Mouse (Mus musculus) liver, embryonic 11.5 days (tissue): ENCODE measurements around the gene Pp2d1. TPM values are rescaled to one million over a fixed set of nuclear protein-coding genes. Genes with fewer than 3 reads are reported as not detected.
A peak's percentile ranks its signal among the peaks of the same experiment; 100 is the strongest.

Experiments used
- ATAC-seq: fragments of 200-750 bp; cut with Nextera tagmentation; replicated peaks from 2 replicates; pipeline ENCODE4 v1.8.0; 2017; ENCODE audit warnings: moderate number of reproducible peaks, mild to moderate bottlenecking, moderate TSS enrichment, moderate library complexity; ENCODE audit not compliant: low FRiP score
- DNase-seq: peaks from one replicate; pipeline ENCODE4 v3.0.0-alpha.2; 2017; ENCODE audit warnings: low spot score
- H3K27ac ChIP-seq: fragments of 300-500 bp; sonication (generic); 2 replicates; pipeline ENCODE4 v1.5.1; 2014; ENCODE audit warnings: mild to moderate bottlenecking, low read depth, low read length, control low read depth
- H3K27me3 ChIP-seq: fragments of 300-500 bp; sonication (generic); replicated peaks from 2 replicates; pipeline ENCODE4 v1.6.1; 2014; ENCODE audit warnings: low read length, mixed read lengths; ENCODE audit not compliant: control insufficient read depth, insufficient read depth
- H3K36me3 ChIP-seq: fragments of 300-500 bp; sonication (generic); 2 replicates; pipeline ENCODE4 v1.6.1; 2014; ENCODE audit warnings: mild to moderate bottlenecking, low read length, moderate library complexity, mixed read lengths; ENCODE audit not compliant: control insufficient read depth, insufficient read depth
- H3K4me1 ChIP-seq: fragments of 300-500 bp; sonication (generic); replicated peaks from 2 replicates; pipeline ENCODE4 v1.6.1; 2014; ENCODE audit warnings: low read length, mixed read lengths; ENCODE audit not compliant: control insufficient read depth, insufficient read depth
- H3K4me2 ChIP-seq: fragments of 300-500 bp; sonication (generic); 2 replicates; pipeline ENCODE4 v1.6.1; 2014; ENCODE audit warnings: mild to moderate bottlenecking, control low read depth, moderate library complexity
- H3K4me3 ChIP-seq: fragments of 300-500 bp; sonication (generic); 2 replicates; pipeline ENCODE4 v1.5.1; 2014; ENCODE audit warnings: low read depth, low read length, control low read depth
- H3K9ac ChIP-seq: fragments of 300-500 bp; sonication (generic); 2 replicates; pipeline ENCODE4 v1.6.1; 2014; ENCODE audit warnings: low read depth, low read length, control low read depth
- H3K9me3 ChIP-seq: fragments of 300-500 bp; sonication (generic); 2 replicates; pipeline ENCODE4 v1.6.1; 2016; ENCODE audit warnings: low read length, inconsistent platforms, mixed read lengths; ENCODE audit not compliant: control insufficient read depth
- WGBS: fragments of 180-500 bp; shearing (Covaris S2); extraction: QIAGEN DNeasy Blood & Tissue Kit; methylation state at CpG from one replicate; pipeline ENCODE4 v1.1.7; 2014; 5-methylcytosine and 5-hydroxymethylcytosine counted together
- polyA plus RNA-seq: library from polyadenylated mRNA; unstranded; fragments of >200 nt; fragmentation: Nextera tagmentation; extraction: Ambion mirVana; gene quantifications from 2 replicates; pipeline ENCODE4 v1.2.1, GENCODE M21; 2014

The Pp2d1 gene
- polyA plus RNA-seq, 1 experiment from 2014 or later: 0.38 TPM

DNA sequence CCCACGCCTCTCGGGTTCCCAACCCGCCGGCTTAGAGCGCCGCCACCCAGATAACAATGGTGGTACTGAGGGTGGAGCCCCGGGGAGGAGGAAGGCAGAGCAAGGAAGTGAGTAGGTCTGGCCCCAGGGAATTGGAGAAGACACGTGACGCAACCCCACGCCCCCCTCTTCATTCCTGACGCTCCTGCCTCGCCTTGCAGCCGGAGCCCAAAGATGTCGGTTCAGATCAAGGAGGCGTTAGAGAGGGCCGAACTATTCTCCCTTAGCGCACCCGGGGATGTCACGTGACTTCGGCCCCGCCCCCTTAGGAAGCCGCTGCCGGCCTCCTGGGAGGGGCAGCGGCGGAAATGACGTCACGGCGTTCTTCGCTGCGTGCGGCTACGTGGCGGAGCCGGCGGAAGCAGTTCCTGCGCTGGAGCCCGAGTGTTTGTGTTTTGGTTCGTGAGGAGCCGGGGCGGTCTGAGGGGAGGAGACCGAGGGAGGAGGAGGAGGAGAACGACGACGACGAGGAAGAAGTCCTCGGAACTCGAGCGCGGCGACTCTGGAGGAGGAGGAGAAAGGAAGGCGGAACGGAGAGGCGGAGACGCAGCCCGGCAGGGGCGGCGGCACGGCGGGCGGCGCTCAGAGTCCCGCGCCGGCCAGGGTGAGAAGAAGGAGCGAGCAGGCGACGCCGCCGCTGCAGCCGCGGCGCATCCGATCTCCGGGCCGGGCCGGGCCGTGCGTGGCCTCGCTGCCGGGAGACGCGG, 60.2 kb downstream of the Pp2d1 start, which contains the start of gene Rab5a:
TSS of gene Rab5a (plus strand) at position 377 of the 746 bp plus-strand sequence.
- DNase-seq (peak; percentile 99), ATAC-seq (peak; percentile 92)
- H3K4me1 ChIP-seq: peaks cover 14% of the 10 kb centered on the region
- peak within 1 kb of the TSS; percentile 94 for H3K9ac ChIP-seq
- H3K27ac ChIP-seq: peak within 1 kb of the TSS; percentile 99
- H3K27me3 ChIP-seq: no peaks in the 10 kb centered on the region
- under 1% methylated on average over 82 of the region's 82 CpGs for WGBS
- H3K9me3 ChIP-seq: no peaks in the 10 kb centered on the region
- no peaks in the 10 kb centered on the region for H3K36me3 ChIP-seq
- peak within 1 kb of the TSS; percentile 90 for H3K4me3 ChIP-seq
- peak within 1 kb of the TSS; percentile 82 for H3K4me2 ChIP-seq

DNA sequence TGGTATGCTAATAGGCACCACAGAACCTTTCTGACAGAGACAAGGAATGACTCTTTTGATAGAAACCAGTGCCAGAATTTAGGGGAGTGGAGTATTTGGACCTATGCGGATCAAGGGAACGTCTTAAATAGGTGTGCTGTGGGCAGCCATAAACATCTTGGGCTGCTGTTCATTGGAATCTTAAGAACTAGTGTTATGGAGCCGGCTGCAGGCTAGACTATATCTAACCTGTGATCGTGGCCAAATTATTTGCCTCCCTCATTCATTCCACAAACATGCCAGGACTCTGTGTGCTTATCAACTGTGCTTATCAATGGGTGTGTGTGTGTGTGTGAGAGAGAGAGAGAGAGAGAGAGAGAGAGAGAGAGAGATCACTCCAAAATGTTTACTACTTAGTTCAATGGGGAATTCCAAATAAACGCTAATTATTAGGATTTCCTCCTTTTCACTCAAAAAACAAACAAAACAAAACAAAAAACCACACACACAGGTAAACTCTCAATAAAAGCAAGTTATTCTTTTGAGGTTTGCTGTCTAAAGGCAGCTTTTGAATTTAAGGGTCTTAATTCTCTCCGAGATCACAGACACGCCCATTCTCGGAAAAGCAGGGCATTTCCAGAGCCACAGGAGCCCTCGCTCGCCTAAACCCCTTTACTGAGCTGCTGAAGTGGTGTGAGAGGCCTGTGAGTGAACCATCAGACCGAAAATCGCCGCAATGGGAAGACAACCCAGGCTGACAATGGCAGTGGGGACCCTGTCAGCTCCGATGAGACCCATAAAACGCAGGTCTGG, 61.0 kb downstream of the Pp2d1 start:
- DNase-seq (no peak), ATAC-seq (no peak; the same call in 1 of the 2 replicates)
- H3K4me2 ChIP-seq: peak overlapping the region; percentile 79

DNA sequence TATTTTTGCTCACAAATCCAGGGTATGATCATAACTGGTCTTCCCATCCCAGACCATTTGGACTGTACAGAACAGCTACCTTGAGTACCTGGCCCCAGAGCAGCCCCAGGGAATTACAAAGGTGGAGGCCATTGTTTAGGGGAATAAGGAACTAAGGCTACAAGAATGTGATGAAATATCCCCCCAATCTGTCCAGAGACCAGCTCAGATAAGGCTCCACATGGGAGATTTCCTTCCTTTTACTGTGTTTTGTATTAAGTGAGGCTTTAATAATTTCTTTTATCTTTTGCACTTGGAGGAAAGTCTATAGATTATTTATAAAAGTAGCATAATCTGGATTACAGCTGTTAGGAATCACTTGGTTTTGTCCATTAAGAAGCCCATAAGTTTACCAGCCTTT, 70.6 kb downstream of the Pp2d1 start:
- Histone ChIP-seq H3K36me3 (no peaks in the 10 kb centered on the region), H3K9me3 (no peaks in the 10 kb centered on the region), H3K27me3 (no peaks in the 10 kb centered on the region), H3K4me3 (no peak overlapping the region), H3K4me2 (no peak overlapping the region), H3K4me1 (no peaks in the 10 kb centered on the region), H3K9ac (no peak overlapping the region), H3K27ac (no peak overlapping the region)
- DNase-seq (no peak), ATAC-seq (no peak)

More for the DNA sequence above, 61.0 kb downstream of the Pp2d1 start:
- Histone ChIP-seq H3K27ac (peak overlapping the region; percentile 99), H3K4me3 (peak overlapping the region; percentile 90), H3K4me1 (peaks cover 14% of the 10 kb centered on the region), H3K27me3 (no peaks in the 10 kb centered on the region), H3K9ac (peak overlapping the region; percentile 82), H3K36me3 (no peaks in the 10 kb centered on the region), H3K9me3 (no peaks in the 10 kb centered on the region)
- WGBS: 7% methylated on average over 15 of the region's 15 CpGs

DNA sequence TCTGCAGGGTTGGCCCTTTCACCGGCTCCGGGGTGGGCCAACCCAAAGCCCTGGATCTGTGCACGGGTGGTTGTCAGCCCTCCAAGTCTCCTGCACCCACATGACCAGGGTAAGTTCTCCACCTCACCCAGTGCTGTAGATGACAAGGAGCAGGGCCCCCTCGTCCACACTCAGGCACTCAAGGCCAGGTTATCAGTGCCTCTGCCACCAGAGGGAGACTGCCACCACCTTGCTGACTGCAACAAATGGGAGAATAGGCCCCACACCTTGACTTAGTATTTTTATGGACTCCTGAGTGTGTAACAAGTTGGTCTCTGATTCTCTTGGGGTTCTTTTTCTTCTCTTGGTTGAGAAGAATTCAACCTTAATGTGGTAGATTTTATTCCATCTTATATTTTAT, 73.7 kb downstream of the Pp2d1 start:
- Histone ChIP-seq H3K9me3 (no peaks in the 10 kb centered on the region), H3K4me2 (no peak overlapping the region), H3K36me3 (no peaks in the 10 kb centered on the region), H3K27ac (no peak overlapping the region), H3K27me3 (no peaks in the 10 kb centered on the region), H3K4me3 (no peak overlapping the region), H3K4me1 (0 out of 2 replicates have a peak, but pooled peaks cover 2% of the 10 kb centered on the region), H3K9ac (no peak overlapping the region)
- DNase-seq (no peak), ATAC-seq (peak; percentile 34; the same call in 1 of the 2 replicates)
- WGBS: 42% methylated on average over 4 of the region's 4 CpGs

DNA sequence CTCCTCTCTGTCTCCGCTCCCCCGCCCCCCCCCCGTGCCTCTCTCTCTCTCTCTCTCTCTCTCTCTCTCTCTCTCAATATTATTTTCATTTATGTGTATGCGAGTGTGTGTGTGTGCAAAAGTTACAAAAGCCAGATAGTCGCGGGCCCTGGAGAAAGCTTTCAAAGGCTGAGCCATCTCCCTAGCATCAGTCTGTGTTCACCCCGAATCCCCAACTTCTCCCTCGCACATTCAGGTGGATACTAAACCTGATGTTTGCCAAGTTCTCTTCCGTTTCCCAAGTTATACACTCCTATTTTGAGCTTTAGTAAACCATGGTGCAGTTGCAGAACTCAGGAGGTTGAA, 75.8 kb downstream of the Pp2d1 start:
- H3K4me3 ChIP-seq: peak overlapping the region; percentile 23
- H3K9me3 ChIP-seq: no peaks in the 10 kb centered on the region
- no peaks in the 10 kb centered on the region for H3K36me3 ChIP-seq
- DNase-seq (no peak), ATAC-seq (no peak)
- H3K27ac ChIP-seq: no peak overlapping the region
- WGBS: 23% methylated on average over 7 of the region's 9 CpGs
- H3K4me1 ChIP-seq: 0 out of 2 replicates have a peak, but pooled peaks cover 2% of the 10 kb centered on the region
- H3K27me3 ChIP-seq: no peaks in the 10 kb centered on the region
- H3K9ac ChIP-seq: peak overlapping the region; percentile 40; the same call in 1 of the 2 replicates
- H3K4me2 ChIP-seq: peak overlapping the region; percentile 62

DNA sequence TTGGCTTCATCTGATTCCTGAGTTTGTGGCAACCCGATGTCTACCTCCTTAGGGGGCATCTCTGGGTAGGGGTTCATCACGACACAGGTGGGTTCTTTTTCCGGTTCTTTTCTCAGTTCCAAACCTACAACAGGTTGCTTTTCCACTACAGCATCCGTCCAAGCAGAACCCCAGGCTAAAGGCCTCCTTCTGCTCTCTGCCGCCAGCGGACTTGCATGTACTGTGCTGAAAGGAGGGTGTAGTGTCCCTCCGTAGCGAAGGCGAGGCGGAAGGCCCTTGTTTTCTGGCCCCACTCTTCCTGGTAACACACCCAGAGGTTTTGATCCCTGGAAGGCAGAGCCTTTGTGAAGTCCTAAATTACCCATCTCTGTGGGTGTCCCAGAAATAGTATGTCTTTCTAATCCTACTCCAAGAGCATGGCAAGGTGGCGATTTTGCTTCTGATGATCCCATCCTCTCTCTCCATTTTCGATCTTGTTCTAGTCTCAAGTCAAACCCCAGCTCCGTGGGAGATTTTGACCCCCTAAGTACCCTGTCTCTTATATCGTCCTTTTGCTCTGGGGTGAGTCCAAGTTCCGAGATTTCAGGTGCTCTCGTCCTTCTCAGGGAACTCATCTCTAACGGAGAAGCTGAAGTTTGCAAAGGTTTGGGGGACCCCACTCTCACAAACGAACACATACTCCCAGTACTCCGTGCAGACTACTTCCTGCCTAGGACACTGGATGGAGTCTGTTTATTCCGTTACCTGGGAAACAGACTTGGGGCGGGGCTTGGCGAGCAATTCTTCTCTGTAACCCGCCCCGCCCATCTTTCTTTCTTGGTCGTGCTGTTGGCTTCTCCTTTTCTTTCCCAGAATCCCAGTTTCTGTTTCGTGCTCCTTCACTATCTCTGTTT, 76.4 kb downstream of the Pp2d1 start, which contains the start of gene Efhb:
TSS of gene Efhb (minus strand) at position 719 of the 893 bp plus-strand sequence.
- H3K4me3 ChIP-seq: peak within 1 kb of the TSS; percentile 23
- H3K36me3 ChIP-seq: no peaks in the 10 kb centered on the region
- peak; percentile 63 for DNase-seq
- 26% methylated on average over 26 of the region's 26 CpGs for WGBS
- H3K4me1 ChIP-seq: 0 out of 2 replicates have a peak, but pooled peaks cover 2% of the 10 kb centered on the region
- H3K27ac ChIP-seq: no peak within 1 kb of the TSS
- peak; percentile 84 for ATAC-seq
- H3K27me3 ChIP-seq: no peaks in the 10 kb centered on the region
- no peaks in the 10 kb centered on the region for H3K9me3 ChIP-seq
- H3K4me2 ChIP-seq: peak within 1 kb of the TSS; percentile 62
- peak within 1 kb of the TSS; percentile 40; the same call in 1 of the 2 replicates for H3K9ac ChIP-seq
